Mouse (Mus musculus): ENCODE results near the gene Wdr46.
"Not testable (repeated sequence)": the region's sequence is repeated elsewhere in the genome, so short reads cannot be mapped to it uniquely, and the experiment has no call there.

DNA sequence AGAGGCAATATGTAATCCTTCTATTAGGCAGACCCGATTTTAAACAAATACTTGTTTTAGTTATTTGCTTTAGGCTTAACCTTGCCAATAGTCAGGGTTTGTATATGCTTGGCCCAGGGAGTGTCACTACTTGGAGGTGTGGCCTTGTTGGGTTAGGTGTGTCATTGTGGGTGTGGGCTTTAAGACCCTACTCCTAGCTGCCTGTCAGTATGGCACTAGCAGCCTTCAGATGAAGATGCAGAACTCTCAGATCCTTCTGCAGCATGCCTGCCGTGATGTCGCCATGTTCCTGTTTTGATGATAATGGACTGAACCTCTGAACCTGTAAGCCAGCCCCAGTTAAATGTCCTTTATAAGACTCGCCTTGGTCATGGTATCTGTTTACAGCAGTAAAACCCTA is 47.4 kb upstream of the Wdr46 start:
- not testable (repeated sequence) for TF ChIP-seq POLR2A (IDR thresholded peaks at IDR 0.05; ENCODE audit: low read depth, low read length); CTCF (IDR thresholded peaks at IDR 0.05; ENCODE audit: extremely low read depth, insufficient read length, insufficient replicate concordance, low read depth, low read length)
